Mouse (Mus musculus) embryo, embryonic 9.5 days (tissue): ENCODE results near the gene Smarcal1.

Experiments used
- DNase-seq: peaks from one replicate; pipeline ENCODE4 v3.0.0-alpha.2; 2017; ENCODE audit errors: extremely low spot score

Smarcal1 gene

DNA sequence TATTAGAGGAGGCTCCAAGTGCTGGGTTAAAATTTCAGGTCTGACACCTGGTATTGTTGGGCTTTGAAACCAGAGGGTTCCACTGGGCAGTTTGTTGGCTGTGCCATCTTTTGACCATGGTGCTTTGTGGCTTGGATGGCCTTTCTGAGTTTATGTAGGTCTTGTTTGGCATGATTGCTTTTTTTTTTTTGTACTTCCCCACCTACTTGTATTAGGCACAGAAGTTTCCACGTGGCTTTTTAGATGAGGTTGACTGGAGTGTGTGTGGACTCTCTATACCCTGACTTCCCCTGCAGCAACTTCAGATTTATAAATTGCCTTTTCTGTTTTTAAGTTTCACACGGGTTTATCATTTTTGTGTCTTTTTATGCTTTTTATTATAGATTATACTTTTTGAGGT, 5.7 kb downstream of the Smarcal1 start:
- no peak for DNase-seq

DNA sequence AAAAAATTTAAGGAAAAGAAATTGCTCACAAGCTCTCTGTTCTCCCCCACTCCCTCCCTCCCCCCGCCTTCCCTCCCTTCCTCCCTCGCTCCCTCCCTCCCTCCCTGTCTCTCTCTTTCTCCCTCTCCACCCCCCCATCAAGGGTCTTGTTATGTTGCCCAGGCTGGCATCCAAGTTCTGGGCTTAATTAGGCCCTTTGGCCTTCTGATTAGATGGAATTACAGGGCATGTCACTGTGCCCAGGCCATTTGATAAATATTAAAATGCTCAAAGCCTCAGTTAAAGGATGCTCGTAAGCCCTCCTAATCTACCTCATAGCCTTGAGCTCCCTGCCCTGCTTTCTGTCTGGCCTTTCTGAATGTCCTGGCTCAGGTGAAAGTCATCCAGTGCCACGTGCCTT, 7.6 kb downstream of the Smarcal1 start:
- DNase-seq = no peak

DNA sequence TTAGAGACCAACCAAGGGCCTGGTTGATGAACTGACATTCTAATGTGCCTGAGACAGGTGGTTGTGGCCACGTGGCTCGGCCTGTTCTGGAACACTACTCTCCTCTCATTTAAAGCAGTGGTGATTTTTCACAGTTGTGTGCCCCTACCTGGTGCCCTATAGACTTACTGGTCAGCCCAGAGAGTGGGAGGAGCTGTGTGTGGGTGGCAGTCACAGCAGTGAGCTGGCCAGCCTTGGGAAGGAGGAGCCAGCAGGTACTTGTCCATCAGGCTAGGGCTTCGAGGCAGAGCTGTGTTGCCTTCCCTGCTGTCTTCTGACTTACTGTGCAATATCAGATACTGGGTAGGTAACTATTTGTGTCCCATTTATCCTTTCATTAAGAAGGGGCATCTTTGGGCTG, 9.3 kb downstream of the Smarcal1 start:
- DNase-seq = no peak

DNA sequence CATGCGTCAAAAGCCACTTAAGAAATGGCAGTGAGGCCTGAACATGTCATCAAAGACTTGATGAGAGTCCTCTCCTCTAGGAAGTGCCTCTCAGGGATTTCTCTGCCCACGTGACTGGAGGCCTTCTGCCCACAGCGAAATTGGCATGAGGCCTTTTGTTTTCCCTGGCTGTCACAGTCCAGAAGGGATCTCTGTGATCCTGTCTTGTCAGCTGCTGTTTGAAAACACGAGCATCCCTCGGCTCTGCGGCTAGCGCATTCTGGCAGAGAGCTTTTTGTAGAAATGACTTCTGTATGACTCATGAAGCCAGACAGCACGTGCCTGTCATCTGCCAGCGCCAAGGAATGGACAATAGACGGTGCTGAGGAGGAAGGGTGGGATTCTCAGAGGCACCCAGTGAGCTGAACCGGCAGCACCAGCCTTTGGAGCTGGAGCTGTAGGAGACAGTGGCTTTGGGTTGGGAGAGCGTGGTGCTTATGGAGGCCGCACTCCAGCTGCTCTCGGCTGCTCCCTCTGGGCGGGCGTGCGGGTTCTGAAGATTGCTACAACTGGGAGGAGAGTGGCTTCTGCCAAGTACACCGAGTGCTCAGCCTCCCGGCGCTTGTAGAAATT, 10.4 kb downstream of the Smarcal1 start:
- no peak for DNase-seq

DNA sequence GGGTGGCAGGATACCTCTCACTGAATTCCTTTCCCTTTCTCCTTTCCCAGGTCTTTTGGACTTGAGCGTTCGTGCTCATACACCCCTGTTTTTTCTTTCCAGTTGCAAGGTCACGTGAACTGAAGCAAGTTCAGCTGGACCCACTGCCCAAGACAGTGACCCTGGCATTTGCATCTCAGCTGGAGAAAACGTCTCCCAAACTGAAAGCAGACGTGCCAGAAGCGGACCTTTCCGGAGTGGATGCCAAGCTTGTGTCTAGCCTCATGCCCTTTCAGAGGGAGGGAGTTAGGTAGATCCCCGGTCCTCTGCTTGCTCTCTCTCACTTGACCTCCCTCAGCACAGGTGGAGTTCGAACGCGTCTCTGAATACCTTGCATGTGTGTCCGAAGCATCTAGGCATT, 12.6 kb downstream of the Smarcal1 start:
- DNase-seq = no peak

DNA sequence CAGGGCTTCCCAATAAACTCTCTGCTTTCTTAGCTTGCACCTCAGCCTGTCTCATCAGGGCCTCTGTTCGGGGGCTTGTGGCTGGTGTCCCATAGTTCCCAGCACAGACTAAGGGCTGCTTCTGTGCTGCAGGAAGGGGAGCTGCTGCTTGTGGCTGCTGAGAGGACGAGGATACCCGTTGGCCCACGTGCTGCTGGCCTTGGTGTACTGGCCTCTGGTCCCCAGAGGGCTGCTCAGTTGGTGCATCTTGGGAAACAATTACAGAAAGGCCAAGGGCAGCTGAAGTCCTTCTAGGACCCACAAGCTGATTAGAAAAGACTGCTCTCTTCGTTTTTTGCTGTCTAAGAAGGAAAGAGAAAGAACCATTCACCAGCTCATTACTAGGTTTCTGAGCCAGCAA, 13.2 kb downstream of the Smarcal1 start:
- DNase-seq = no peak

DNA sequence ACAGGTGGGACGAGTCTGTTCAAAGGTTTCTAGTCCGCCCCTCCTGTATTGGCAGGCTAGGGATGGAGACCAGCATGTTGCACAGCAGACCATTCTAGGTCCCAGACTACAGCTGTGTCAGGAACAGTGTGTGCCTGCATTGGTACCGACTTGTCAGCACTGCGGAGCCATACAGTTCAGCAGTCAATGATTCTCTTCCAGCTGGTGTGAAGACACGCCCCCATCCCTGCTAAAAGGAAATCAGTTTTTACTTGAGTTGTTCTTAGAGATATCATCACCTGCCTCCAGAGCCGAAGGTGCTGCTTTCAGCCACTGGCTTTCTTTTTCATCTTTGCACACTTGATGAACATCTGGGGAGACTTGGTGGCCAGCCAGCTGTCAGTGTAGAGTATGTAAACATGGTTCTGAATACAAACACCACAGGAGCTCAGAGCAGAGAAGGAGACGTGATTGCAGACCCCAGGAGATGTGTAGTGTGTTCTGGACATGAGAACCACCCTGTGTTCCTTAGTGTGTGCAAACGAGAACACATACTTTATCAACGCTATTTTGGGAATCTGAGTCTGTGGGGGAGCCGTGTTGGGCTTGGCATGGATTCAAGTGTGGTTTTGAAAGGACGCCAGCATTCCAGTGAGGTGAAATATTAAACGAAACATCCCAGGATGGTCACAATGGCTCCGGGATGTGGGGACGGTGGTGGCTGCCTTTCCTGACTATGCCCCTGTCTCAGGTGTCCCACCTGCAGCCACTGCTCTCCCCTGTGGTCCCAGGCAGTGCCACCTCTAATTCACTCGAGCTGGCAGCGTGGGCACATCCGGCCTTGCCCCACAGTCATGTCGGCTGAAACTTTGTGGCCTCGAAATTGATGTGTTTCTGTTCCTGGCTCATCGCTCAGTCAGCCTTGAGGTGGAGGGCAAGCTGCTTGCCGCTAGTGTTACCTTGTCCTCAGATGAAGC, 16.4 kb downstream of the Smarcal1 start:
- DNase-seq = no peak

DNA sequence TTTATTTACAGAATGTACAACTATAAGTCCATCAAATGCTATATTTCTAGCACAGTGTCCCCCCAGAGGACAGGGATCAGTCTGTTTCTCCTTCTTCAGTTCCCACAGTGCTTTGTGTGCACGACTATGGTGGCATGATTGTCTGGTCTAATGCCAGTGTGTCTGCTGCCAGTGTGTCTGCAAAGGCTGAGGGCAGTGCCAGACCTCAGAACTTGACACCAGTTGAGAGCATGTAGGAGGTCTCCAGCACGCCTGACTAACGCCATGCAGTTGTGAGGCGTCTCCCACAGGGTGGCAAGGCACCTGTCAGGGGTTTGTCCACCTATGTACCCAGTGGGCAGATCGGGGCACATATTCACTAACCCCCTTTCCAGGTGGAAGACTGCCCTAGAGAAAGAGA, 17.7 kb downstream of the Smarcal1 start:
- no peak for DNase-seq

DNA sequence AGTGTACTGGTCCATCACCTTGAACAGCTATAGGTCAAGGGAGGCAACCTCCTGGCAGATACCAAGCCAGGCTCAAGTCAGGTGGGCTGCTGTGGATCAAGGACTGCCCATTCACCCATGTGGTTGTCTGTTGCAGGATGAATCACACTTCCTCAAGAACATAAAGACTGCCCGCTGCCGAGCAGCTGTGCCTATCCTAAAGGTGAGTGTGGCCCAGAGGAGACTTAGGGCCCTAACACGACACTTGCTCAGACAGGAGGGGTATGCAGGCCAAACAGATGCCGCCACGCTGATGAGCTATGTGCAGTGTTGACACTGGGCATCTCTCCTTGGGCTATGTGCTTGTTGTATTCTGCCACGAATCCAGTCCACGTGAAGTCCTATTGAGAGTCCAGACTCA, 18.2 kb downstream of the Smarcal1 start:
- DNase-seq = no peak

DNA sequence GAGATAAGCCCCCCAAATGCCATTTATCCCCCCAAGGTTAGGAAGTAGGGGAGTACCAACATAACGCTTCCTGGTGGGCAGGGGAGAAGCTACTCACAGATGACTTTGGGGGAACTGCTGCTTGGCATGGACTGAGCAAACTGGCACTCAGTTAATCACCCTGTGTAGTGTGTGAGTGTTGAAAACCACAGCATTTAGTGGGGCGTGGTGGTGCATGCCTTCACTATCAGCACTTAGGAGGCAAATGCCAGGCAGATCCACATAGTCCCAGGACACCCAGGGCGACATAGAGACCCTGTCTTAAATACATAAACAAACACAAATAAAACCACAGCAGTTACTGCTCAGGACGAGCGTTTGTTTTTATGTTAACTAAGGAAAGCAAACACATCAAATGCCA, 19.1 kb downstream of the Smarcal1 start:
- DNase-seq = no peak

DNA sequence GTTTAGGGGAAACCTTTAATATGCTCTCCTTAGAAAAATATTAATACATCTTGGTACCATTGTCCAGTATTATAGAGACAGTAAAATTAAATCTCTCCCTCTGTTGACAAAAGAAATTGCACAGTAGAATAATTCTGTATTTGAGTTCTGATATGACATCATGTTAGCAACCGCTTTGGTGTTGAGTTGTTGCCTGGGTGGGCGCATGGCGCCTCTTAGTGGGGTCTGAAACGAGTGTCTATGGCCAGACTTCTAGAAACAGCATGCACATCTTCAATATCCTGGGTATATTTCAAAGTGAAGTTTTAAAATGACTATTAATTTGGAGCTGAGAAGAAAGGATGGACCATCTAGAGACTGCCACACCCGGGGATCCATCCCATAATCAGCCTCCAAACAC, 19.8 kb downstream of the Smarcal1 start:
- no peak for DNase-seq

DNA sequence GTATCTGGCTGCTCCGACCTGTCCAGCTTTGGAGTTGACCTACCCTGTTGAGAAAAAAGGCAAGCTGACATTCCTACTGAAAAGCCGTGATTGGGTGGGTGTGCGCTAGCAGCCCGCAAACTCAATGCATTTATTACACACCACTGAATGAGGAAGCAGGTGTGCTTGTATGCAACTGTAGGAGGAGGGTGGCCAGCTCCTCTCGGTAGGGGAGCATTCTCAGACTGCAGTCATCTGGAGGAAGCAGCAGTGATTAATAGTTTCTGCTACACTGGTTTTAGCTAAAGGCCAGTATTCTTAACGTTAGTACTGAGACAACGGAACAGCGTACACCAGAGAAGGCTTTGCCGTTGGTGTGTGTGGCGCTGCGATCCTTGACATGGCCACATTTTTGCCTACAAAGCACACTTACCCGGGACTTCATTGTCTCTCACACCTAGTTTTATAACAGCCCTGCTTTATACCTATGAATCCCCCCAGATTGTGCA, 23.2 kb downstream of the Smarcal1 start:
- DNase-seq = no peak

DNA sequence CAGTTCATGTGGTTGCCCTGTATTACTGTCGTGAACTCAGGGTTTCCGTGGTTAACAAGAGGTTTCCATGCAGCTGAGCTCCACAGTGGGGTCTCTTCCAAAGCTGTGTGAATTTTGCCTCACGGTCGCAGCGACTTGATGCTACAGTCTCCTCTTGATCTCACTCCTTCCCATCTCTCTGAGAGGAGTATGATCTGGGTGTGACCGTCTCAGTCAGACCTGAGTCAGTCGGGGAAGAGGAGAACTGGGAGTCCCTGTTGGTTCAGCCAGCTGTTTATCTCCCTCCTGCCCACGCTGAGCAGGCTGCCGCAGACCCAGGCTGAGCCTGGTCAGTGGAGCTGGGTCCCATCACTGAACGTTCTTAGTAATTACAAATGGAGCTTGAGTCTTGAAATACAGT, 26.1 kb downstream of the Smarcal1 start:
- DNase-seq = no peak

DNA sequence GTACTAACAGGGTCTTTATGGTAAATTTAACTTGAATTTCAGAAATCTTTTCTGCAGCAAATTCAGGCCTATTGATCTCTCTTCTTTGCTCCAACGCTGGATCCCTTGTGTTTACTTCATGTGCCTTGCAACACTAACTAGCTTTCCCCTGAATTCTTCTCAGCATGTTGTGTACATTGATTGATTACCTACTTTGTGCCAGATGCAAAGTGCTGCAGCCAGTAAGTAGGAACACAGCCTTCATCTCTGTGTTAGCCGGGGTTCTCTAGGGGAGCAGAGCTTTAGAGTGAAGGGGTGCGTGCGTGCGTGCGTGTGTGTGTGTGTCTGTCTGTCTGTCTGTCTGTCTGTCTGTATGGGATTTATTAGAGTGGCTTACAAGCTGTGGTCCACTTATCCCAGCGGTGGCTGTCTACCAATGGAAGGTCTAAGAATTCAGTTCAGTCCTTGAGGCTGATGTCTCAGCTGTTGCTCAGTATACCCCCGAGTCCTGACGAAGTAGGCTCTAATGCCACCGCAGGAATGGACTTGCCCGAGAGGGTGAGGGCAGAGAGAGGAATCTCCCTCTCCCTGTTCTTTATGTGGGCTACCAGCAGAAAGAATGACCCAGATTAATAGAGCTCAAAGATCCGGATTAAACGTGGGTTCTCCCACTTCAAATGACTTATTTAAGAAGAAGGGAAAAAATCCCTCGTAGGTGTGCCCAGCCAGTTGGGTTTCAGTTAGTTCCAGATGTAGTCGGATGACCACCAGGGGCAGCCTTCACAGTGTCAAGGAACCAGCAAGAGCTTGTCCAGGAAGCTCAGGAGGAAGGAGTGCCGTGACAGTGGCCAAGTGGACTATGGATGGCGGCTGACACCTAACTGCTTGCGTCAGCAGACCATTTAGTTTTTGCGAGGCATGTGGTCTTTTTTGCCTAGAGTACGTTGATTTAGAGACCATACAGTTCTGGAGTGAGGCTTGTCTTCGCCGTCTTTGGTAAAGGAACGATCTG, 27.1 kb downstream of the Smarcal1 start:
- DNase-seq = no peak

DNA sequence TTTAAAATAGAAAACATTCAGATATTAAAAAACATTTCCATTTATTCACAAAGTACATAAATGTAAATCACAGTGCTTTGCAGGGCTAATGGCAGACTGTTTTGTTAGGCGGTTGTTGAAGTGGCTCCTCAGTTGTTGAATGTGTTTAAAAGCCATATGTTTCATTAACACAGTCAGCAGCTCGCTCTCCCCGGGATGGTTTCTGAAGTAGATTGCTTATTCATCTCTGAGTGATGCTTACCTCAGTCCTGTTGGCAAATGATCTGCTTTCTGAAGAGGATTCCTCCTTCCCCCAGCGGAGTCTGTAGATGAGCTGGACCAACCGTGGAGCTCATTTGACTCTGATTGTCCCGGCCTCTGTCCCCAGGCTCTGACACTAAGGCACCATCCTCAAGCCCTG, 29.1 kb downstream of the Smarcal1 start:
- no peak for DNase-seq

DNA sequence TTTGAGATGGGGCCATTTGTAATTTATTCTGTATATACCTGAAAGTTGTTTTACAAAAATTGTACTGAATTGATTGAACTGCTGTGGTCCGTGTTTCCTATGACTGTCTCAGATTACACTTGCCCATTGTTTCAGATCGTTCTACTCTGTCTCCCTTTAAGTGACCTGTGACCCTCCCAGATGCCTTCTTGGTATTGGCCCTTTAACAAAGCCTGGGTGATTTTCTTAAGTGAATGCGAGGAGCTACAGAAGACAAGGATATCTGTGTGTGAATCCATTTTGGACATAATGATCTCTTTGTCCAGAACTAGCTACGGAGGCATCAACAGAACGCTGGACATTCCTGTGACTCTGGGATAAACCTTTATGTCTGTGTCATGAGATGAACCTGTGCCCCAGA, 52.2 kb downstream of the Smarcal1 start:
- peak; percentile 26 for DNase-seq

DNA sequence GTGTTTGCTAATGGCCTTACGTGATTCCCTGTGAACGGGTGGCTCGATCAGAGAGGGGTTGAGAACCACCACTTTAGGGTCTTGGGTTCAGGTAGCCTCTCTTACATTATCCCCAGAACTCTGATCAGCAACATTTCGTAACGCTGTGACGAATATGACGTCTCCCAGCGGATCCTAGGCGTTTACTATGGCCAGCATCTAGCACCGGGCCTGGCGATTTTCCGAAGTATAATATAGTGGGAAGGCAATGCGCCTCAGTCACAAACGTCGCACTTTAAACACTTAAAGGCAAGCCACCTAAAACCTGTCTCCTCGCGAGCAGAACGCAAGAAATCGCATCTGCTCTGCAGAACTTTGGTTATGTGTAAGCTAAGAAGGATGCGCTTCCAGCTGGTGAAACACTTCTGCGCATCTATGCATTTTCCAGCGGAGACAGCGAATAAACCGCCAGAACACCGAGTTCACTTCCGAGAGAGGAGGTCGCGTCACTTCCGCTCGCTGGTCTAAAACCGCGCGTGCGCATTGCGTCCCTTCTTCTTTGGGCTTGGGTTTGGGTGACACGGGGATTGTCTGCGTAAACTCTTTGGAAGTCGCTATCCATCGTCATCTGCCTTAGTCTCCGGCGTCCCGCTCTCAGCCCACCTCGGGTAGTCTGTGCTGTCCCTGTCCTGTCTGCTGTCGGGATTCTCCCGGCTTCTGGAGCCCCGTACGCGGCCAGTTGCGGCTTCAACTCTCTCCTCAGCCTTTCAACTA, 57.8 kb downstream of the Smarcal1 start:
- peak; percentile 72 for DNase-seq

DNA sequence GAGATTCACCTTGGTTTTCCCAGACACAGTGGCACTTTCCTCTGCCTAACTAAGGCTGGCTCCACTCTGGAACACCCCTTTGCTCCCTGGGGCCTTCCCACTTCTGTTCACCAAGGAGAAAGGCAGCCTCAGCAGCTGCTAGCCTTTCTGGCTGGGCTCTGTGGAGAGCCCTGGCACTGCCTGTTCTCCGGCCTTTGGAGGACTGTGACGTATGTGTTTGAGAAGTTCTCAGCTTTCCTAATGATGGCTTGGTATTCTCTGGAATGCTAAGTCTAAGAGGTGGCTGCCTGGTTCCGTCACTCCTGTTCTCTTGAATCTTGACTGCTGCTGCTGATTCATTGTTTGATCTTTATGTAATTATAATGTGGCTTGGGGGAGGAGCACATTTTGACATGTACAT, 90.0 kb downstream of the Smarcal1 start:
- no peak for DNase-seq
